Mouse (Mus musculus): Measurements from ENCODE around the gene Ppm1j. TPM values are rescaled to one million over a fixed set of nuclear protein-coding genes. Genes with fewer than 3 reads are reported as not detected.

Gene Ppm1j
- total and polyA plus RNA-seq, 3 experiments, result 0.54 to 2.7 TPM; not detected in 1

DNA sequence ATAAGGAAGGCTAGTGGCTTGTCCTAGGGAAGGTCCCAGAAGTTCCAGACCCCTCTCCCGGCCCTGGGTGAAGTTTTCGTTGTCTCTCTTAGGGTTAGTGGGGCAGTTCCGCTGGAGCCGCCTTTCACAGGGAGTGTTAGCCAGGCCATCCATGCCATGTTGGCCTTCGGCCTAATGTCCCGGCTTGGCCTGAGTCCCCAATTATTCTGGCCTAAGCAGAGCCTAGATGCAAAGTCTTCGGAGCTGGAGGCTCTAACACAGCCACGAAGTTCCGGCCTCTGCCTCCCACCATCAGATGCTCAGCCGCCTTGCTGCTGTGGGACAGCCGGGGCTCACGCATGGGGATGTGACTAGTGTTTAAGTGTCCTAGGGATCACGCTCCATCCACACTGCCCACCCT lies 9.0 kb downstream of the Ppm1j start:
- TF ChIP-seq POLR2A (IDR thresholded peaks at IDR 0.05; ENCODE audit: control insufficient read depth in 1 of 2, insufficient read depth in 1 of 2, low read depth in 1 of 2, low read length in 2 of 2, poor library complexity in 1 of 2), result no peak
- no peak for TF ChIP-seq E2F4 (IDR thresholded peaks at IDR 0.05; ENCODE audit: borderline replicate concordance, low read depth, low read length)
- TF ChIP-seq HCFC1 (IDR thresholded peaks at IDR 0.05; ENCODE audit: low read depth, low read length), result no peak
- no peak for TF ChIP-seq BHLHE40 (IDR thresholded peaks at IDR 0.05; ENCODE audit: borderline replicate concordance, low read depth, low read length)
- TF ChIP-seq MEF2A (IDR thresholded peaks at IDR 0.05; ENCODE audit: extremely low read depth, insufficient replicate concordance, low read depth, low read length, poor library complexity, severe bottlenecking), result no peak
- no peak for TF ChIP-seq ZKSCAN1 (IDR thresholded peaks at IDR 0.05; ENCODE audit: low read depth, low read length)
- no peak for TF ChIP-seq ZMIZ1 (IDR thresholded peaks at IDR 0.05; ENCODE audit: low read depth, low read length)
- TF ChIP-seq MAX (IDR thresholded peaks at IDR 0.05; ENCODE audit: low read length), result no peak
- TF ChIP-seq RAD21 (IDR thresholded peaks at IDR 0.05; ENCODE audit: low read depth, low read length), result no peak
- TF ChIP-seq TAL1 (IDR thresholded peaks at IDR 0.05; ENCODE audit: low read length), result no peak
- TF ChIP-seq ZNF384 (IDR thresholded peaks at IDR 0.05; ENCODE audit: low read depth, low read length), result no peak
- no peak for TF ChIP-seq TBP (IDR thresholded peaks at IDR 0.05; ENCODE audit: low read depth, low read length)
- no peak for TF ChIP-seq RCOR1 (IDR thresholded peaks at IDR 0.05; ENCODE audit: low read depth, low read length)
- TF ChIP-seq CHD1 (IDR thresholded peaks at IDR 0.05; ENCODE audit: low read depth, low read length), result no peak
- no peak for TF ChIP-seq USF2 (IDR thresholded peaks at IDR 0.05; ENCODE audit: borderline replicate concordance in 1 of 2, insufficient read depth in 1 of 2, low read depth in 1 of 2, low read length in 2 of 2)
- TF ChIP-seq POLR2AphosphoS5 (IDR thresholded peaks at IDR 0.05; ENCODE audit: borderline replicate concordance, low read depth, low read length), result no peak
- Histone ChIP-seq H3K9me3 (replicated peaks; ENCODE audit: insufficient read depth, low read length) (no peaks in the 10 kb centered on the region), H3K27me3 (ENCODE audit: control insufficient read depth in 1 of 2, insufficient read depth in 2 of 2, low read length in 2 of 2) (no peaks in the 10 kb centered on the region), H3K79me2 (ENCODE audit: control insufficient read depth, insufficient read depth, low read length, poor library complexity) (no peaks in the 10 kb centered on the region), H3K27ac (ENCODE audit: control insufficient read depth, low read depth, low read length) (no peak overlapping the region), H3K36me3 (ENCODE audit: control insufficient read depth in 1 of 2, insufficient read depth in 2 of 2, low read length in 2 of 2) (peaks cover 0 to 20% of the 10 kb centered on the region in 2 experiments; a peak in 2 of 4 replicates), H3K9ac (ENCODE audit: control insufficient read depth, low read depth, low read length, poor library complexity, severe bottlenecking) (no peak overlapping the region), H3K4me1 (ENCODE audit: control insufficient read depth in 1 of 2, insufficient read depth in 2 of 2, low read length in 2 of 2) (peaks cover 12 to 14% of the 10 kb centered on the region in 2 experiments), H3K4me3 (ENCODE audit: control insufficient read depth in 1 of 2, insufficient read depth in 1 of 2, low read depth in 2 of 2, low read length in 2 of 2) (no peak overlapping the region)
- DNase-seq (ENCODE audit: low read depth, low spot score), result no peak

GRCm38 (mm10) chr3:104790401-104790937 lies 9.6 kb downstream of the Ppm1j start:
- Histone ChIP-seq H3K27ac (ENCODE audit: control insufficient read depth, low read depth, low read length) (no peak overlapping the region), H3K36me3 (ENCODE audit: control insufficient read depth in 1 of 2, insufficient read depth in 2 of 2, low read length in 2 of 2) (peaks cover 0 to 20% of the 10 kb centered on the region in 2 experiments; a peak in 2 of 4 replicates), H3K4me1 (ENCODE audit: control insufficient read depth in 1 of 2, insufficient read depth in 2 of 2, low read length in 2 of 2) (peaks cover 12 to 14% of the 10 kb centered on the region in 2 experiments), H3K9ac (ENCODE audit: control insufficient read depth, low read depth, low read length, poor library complexity, severe bottlenecking) (no peak overlapping the region), H3K4me3 (ENCODE audit: control insufficient read depth in 1 of 2, insufficient read depth in 1 of 2, low read depth in 2 of 2, low read length in 2 of 2) (no peak overlapping the region), H3K9me3 (replicated peaks; ENCODE audit: insufficient read depth, low read length) (no peaks in the 10 kb centered on the region), H3K79me2 (ENCODE audit: control insufficient read depth, insufficient read depth, low read length, poor library complexity) (no peaks in the 10 kb centered on the region), H3K27me3 (ENCODE audit: control insufficient read depth in 1 of 2, insufficient read depth in 2 of 2, low read length in 2 of 2) (no peaks in the 10 kb centered on the region)
- DNase-seq (ENCODE audit: low read depth, low spot score), result no peak
- TF ChIP-seq USF1 (IDR thresholded peaks at IDR 0.05; ENCODE audit: low read depth, low read length) (no peak), JUND (IDR thresholded peaks at IDR 0.05; ENCODE audit: low read depth, low read length) (no peak), NELFE (IDR thresholded peaks at IDR 0.05; ENCODE audit: low read depth, low read length) (no peak), CHD1 (IDR thresholded peaks at IDR 0.05; ENCODE audit: low read depth, low read length) (no peak), POLR2A (IDR thresholded peaks at IDR 0.05; ENCODE audit: control insufficient read depth in 1 of 2, insufficient read depth in 1 of 2, low read depth in 1 of 2, low read length in 2 of 2, poor library complexity in 1 of 2) (no peak), CTCF (IDR thresholded peaks at IDR 0.05 in 2 of 3, conservative IDR thresholded peaks at IDR 0.05 in 1 of 3; ENCODE audit: control insufficient read depth in 1 of 3, insufficient read depth in 1 of 3, low read depth in 2 of 3, low read length in 3 of 3, poor library complexity in 1 of 3, severe bottlenecking in 1 of 3) (no peak), SMC3 (IDR thresholded peaks at IDR 0.05; ENCODE audit: low read depth, low read length) (no peak), UBTF (IDR thresholded peaks at IDR 0.05; ENCODE audit: borderline replicate concordance, insufficient read depth, low read depth, low read length) (no peak)

Data from MEL (cell line).